Mouse (Mus musculus) left cerebral cortex, postnatal 10 days (tissue): ENCODE results near the gene Ogfod3. TPM values are rescaled to one million over a fixed set of nuclear protein-coding genes. Genes with fewer than 3 reads are reported as not detected.

Source experiments
- DNase-seq, 2 experiments: peaks; one replicate each; pipeline ENCODE4 v3.0.0; 2021 to 2022; ENCODE audit warnings: low spot score in 2 of 2, mixed read lengths in 1 of 2; ENCODE audit errors: extremely low spot score in 1 of 2
- intact Hi-C: fragments of 180-260 bp; cut with DNase I; formaldehyde crosslinking; loops from one replicate; pipeline ENCODE4 v1.15.1; 2025
- total RNA-seq, 2 experiments: library from RNA; stranded (reverse); gene quantifications; 2 replicates each; pipeline ENCODE4 v1.2.3; 2021

The Ogfod3 gene
- total RNA-seq, result 1 to 10 TPM; 7.4 to 9.2 TPM

DNA sequence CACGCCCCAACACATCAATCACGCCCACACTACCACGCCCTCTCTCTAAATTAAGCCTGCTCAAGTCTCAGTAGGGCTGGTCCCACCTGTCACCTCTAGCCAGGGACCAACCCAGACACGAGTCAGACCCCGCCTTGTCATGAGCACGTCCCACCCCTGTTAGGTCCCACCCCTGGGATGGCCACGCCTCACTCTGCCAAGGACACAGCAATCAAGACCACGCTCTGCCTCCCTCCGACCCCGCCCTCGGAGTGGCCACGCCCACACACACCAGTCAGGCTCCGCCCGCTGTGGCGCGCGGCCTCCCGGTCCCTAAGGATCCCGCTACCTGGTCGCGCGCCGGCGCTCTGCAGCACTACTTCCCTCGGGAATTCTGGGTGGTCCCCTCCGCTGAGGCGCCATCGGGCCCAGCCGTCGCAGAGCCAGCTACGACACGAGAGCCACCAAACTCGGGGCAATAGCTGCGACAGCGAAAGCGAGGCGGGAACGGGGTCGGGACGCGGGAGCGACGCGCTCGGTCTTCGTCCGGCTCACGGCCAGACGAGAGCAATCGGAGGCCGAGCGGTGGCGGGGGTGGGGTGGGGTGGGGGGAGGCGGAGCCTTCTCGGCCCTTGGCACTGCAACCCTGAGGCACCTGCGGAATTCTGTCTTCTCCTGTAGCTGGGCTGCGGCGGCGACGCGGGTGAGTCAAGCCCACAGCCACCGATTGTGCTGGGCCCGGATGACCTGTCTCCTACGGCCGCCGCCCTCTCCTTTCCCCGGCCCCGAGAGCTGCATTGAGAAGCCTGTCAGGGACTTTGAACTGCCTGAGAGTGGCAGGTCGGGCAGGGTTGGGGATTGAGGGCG, at the start of gene Ogfod3, which contains the start of gene Hexdc:
Ogfod3 (minus strand) TSS at position 551 of the 846 bp plus-strand sequence.
Hexdc (plus strand) TSS at position 273 of the 846 bp plus-strand sequence.
- DNase-seq, result peak; percentile 89 to 97
- intact Hi-C loops, result no loop called here

- intact Hi-C loops, result loop anchor here (5.0 kb wide), 1 partner anchor 82 kb away; no protein-coding TSS in a partner anchor
- no peak for DNase-seq
These were observed 45.7 kb upstream of the Ogfod3 start for GRCm38 (mm10) chr11:121250196-121250595.

DNA sequence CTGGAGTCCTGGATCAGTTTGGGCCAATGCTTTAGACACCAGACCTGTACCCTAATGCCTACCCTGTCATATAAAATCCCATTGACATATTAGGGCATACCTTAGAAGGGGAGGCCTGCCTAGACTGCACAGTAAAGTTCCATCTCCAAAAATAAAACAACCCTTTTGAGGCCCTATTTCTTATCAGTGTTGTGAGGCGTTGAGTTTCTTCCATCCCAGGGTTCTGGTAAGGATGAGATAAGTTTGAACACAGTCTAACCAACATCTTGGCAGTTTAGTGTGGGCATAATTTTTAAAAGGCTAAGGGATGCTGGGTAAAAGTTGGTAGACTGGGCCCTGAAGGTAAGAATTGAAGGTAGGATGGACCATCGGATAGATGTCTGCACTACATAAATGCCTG, 35.2 kb upstream of the Ogfod3 start:
- intact Hi-C loops, result no loop called here
- no peak for DNase-seq

- intact Hi-C loops, result no loop called here
- DNase-seq, result peak in 1 of 2 experiments; percentile 42
These were observed 33.0 kb upstream of the Ogfod3 start for GRCm38 (mm10) chr11:121237345-121238128.

DNA sequence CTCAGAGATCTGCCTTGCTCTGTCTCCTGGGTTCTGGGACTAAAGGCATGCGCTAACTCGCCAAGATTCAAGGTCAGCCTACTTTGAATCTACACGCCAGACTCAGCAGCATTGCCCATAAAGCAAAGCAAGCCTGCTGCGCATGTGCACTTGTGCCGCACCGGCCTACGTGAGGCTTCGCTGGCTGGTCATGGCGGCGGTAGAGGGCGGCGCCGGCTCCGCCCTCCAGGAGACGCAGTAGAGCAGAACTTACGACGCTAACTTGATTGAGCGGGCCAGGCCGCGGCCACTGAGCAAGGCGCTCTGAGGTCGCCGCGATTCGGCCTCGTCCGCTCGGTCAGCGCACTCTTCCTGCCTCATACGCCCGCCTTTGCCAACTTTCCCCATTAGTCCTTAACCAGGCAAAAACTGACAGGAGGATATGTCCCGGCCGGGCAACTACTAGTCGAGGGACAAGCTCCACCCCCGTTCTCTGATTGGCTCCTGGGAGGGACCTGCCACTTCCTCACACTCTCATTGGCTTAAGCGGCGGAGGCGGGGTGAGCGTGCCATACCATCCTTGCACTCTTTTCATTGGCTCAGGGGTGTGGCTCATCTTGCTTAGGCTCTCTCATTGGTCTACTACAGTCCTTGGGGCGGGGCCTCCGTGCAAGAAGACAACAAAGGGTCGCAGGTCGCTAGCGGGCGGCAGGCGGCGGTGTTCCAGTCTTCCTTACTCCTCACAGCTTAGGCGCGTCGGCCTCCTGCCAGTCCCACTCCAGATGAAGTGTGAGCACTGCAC, 32.2 kb upstream of the Ogfod3 start, which contains the start of gene Narf:
Narf (plus strand) TSS at position 690 of the 781 bp plus-strand sequence.
- peak; percentile 99 to 100 for DNase-seq
- intact Hi-C loops, result no loop called here

- DNase-seq, result peak in 1 of 2 experiments; percentile 56
- intact Hi-C loops, result no loop called here
These were observed 31.1 kb upstream of the Ogfod3 start for GRCm38 (mm10) chr11:121235475-121236238.

- DNase-seq, result no peak
- intact Hi-C loops, result no loop called here
These were observed 28.2 kb upstream of the Ogfod3 start for GRCm38 (mm10) chr11:121232706-121233105.

DNA sequence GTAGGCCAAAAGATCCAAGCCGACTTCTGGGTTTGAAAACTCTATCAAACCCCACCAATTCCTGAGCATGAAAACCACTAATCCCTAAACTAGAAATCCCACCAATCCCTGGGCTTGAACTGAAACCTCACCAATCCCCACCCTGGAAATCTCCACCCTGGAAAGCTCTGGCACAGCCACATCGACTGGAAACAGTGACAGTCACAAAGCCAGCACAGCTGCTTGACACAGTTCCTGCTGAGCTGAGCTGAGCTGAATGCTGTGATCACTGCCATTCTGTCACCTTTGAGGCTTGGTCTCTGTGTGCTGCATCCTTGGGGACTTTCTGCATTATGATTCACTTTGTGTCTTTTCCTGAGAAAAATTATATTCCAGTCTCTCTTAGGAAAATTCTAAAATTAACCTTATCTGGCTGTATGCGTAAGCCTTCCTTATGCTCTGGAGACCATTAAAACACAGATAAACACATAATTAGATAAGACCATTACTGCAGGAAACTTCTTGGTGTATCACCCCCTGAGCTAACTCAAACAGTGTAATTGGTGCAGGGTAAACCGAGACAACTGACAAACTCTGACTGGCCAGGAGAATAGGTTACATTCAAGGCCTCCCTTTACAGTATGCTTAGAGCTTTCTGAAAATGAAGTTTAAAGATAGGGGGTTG, 27.2 kb upstream of the Ogfod3 start:
- no peak for DNase-seq
- intact Hi-C loops, result no loop called here

- intact Hi-C loops, result no loop called here
- no peak for DNase-seq
These were observed 26.7 kb upstream of the Ogfod3 start for GRCm38 (mm10) chr11:121231191-121231590.

DNA sequence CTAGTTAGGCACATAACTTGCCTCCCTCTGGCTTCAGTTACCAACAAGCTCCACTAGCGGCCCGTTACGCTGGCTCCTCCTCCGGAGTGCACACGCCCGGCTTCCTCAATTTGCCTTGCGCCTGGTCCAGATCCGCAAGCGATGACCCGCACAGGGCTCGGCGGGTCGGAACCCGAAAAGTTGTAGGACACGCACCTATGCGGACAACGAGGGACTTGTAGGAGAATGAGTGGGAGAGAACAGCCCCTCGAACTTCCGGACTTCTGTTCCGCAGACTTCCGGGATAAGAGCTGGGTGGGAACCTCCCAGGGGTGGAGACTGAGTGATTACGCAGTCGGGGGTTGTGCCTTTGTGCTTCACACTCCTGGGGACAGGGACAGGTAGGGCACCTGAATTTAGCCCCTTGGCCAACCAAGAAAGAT, 24.5 kb upstream of the Ogfod3 start, which contains the start of gene Cybc1:
Cybc1 (minus strand) TSS at position 305 of the 422 bp plus-strand sequence.
- DNase-seq, result peak; percentile 57 to 80
- intact Hi-C loops, result no loop called here

DNA sequence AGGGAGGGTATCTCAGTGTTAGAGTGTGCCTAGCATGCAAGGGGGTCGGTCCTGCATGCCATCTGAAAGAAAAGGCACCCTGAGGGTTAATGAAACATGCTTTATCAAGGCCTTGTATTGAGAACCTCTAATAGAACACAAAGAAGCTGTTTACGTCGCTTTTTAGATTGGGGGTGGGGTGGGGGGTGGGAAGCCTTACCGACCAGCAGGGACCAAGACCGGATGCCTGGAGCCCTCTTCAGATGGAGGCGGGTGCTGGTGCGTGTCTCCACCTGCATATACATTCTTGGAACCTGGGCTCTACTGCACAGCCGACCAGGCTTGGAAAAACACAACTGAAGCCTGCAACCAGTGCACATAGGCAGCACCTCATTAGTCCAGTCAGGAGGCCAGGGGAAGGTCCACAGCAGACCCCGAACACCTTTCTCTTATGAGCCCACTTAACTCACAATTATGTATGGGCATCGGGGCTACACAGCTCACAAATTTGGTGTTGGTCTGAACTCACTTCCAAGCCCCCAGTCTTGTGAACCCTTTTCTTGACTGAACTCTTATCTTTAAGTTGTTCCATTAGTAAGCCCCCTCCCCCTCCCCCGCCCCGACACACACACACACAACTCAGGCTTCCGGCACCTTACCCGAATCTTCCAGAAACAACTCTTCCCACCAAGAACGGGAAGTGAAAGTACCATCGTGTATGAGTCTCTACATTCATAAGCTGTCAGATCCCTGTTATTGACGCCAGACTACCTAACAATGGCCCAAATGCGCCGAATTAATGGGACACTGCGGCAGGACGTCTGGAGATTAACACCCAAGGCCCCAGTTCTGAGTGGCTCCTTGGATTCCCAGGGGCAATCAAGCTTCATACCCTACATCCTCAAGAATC, 23.9 kb upstream of the Ogfod3 start:
- intact Hi-C loops, result no loop called here
- no peak for DNase-seq

DNA sequence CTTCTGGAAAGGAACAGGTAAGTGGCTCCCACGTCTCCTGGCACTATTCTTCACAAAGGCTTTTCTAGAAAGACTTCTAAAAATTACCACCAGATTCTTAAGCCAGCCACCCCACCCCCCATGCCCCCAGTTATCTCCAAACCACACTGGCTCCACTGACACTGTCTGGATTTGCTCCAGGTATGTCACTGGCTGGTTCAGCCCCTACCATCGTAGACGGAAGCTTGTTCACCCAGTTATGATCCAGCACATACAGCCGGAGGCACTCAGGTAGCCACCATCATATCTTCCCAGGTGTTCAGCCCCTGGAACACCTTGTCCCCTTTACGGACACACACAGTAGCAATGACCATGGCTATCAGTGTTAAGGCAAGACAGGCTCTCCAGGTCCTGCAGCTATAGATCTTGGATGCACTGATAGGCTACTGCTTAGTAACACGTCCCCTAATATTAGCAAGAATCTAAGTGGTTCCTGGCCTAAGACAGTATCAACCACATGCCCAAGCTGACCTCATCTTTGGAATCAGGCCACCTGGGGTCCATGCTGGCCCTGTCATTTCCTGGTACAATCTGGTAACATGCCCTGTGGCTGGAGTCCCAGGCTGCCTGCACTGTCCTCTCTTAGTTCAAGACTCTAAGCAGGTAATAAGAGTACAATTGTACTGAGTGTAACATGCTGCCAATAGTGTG, 17.0 kb upstream of the Ogfod3 start:
- no peak for DNase-seq
- intact Hi-C loops, result no loop called here

DNA sequence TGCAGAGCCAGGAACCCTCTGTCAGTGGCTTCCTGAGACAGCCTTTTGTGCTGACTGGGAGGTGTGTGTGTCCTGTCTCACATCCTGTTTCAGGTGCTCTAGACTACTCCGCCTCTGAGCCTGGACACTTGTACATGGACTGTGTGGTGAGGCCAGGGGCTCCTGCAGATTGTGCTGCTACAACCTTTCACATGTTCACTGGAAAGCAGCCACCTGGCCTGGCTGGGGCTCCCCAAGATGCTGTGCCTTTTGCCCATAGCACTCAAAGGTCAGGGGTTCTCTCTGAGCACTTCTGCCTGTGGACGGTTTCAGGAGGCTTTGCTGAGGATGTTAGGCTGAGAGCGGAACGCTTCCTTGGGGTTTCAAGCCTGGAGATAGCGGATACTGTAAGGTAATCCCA, 16.3 kb upstream of the Ogfod3 start:
- no peak for DNase-seq
- intact Hi-C loops, result no loop called here

- intact Hi-C loops, result no loop called here
- no peak for DNase-seq
These were observed 15.3 kb upstream of the Ogfod3 start for GRCm38 (mm10) chr11:121219776-121220175.

DNA sequence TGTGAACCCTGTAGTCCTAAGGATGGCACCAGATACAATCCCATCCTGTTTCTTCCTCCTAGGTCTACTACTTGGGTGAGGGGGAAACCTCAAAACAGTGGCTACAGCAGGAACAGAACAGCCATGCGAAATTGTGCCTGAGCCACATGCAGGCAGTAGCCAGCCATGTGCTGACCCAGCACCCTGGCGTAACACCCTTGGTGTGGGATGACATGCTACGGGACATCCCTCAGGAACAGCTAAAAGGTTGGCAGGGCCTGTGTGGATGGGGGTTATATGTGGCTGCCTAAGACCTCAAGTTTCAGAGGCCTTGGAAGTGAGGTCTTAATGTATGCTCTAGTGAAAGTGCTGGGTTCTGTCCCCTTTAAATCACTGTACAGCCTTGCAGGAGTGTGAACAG, 12.3 kb upstream of the Ogfod3 start:
- intact Hi-C loops, result no loop called here
- DNase-seq, result no peak

- intact Hi-C loops, result no loop called here
- DNase-seq, result no peak
These were observed 701 bp downstream of the Ogfod3 start for GRCm38 (mm10) chr11:121203859-121204160.
